Mouse (Mus musculus) cerebellum, adult (tissue): ENCODE data around the gene Heca.
"Not testable (repeated sequence)": the region's sequence is repeated elsewhere in the genome, so short reads cannot be mapped to it uniquely, and the experiment has no call there.

Experiments
- ATAC-seq: cut with Nextera tagmentation; 2 replicates; pipeline ENCODE4 v1.9.2; 2017; ENCODE audit warnings: mild to moderate bottlenecking, moderate library complexity, mixed read lengths; ENCODE audit not compliant: insufficient number of reproducible peaks, low FRiP score, low TSS enrichment

Gene Heca

DNA sequence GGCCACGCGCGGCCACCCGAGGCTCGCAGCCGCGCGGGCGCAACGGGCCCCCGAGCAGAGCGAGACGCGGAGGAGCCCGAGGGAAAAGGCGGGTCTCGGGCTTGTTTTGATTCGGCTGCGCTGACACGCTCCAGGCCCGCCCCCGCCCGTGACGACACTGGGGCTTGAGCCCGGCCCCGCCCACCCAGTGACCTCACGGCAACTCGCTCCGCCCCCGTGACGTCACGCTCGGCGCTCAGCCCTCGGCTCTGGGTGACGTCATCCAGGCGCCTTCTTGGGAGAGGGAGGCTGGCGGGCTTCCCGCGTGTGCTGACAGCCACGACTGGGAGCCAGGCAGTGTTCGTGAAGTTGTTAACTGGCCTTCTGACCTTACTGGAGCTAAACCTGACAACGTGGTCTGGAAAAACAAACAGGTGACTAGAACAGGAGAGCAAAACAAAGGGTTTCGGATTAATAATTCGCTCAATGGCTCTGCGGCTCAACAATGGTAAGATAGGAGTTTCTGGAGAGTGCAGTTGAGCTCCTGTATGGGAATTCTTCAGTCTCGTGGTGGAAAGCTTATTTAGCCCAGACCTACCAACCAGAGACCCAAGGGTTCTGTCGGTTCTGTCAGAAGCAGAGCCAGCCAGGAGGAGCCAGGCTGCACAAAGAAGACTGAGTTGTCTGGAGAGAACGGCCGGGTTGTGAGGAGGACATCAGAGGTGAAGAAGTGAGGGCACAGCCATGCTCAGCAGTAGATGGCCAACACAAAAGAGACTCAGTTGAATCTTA is at the start of gene Heca:
Gene Heca (minus strand): TSS at position 108 of the 771 bp plus-strand sequence.
- peak; percentile 92 for ATAC-seq

GRCm38 (mm10) chr10:17990576-17990975 is 42.7 kb upstream of the Heca start:
- ATAC-seq, result no peak

GRCm38 (mm10) chr10:17989136-17989535 is 41.3 kb upstream of the Heca start:
- ATAC-seq, result no peak

- ATAC-seq, result no peak
Measured at GRCm38 (mm10) chr10:17987823-17988423, 40.1 kb upstream of the Heca start.

DNA sequence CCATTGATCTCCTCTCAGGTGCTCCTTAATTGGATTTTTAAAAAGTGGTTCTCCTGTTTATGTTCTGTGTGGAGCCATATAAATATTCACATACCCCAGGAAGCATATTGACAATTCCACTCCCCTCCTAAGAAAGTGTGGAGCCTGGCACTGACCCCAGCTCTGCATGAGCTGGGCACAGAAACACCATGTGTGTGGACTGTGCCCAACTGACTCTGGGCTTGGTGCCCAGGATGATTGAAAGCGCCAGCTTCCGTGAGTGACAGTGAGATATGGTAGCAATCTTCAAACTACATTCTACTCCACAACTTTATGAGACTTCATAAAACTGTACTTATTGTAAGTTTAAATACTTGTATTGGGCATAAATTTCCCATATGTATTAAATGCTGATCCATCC is 35.4 kb upstream of the Heca start:
- peak; percentile 82 for ATAC-seq

GRCm38 (mm10) chr10:17966090-17966489 is 18.2 kb upstream of the Heca start:
- no peak for ATAC-seq

GRCm38 (mm10) chr10:17950761-17951160 is 2.9 kb upstream of the Heca start:
- no peak for ATAC-seq

GRCm38 (mm10) chr10:17947175-17947906 is 526 bp downstream of the Heca start:
- ATAC-seq, result peak; percentile 41

DNA sequence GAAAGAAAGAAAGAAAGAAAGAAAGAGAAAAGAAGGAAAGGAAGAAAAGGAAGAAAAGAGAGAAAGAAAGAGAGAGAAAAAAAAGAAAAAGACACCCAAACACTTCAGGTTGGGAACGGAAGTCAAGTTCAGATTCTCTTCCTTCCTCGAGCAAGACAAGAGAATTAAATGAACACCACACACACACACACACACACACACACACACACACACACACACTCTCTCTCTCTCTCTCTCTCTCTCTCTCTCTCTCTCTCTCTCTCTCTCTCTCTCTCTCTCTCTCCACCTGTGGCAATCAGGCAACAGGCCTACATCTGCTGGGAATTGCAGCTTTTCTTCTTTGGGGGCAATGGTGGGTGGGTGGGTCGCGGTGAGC is 1.1 kb downstream of the Heca start:
- not testable (repeated sequence) for ATAC-seq

- ATAC-seq, result no peak
Measured at GRCm38 (mm10) chr10:17946046-17946445, 1.8 kb downstream of the Heca start.

DNA sequence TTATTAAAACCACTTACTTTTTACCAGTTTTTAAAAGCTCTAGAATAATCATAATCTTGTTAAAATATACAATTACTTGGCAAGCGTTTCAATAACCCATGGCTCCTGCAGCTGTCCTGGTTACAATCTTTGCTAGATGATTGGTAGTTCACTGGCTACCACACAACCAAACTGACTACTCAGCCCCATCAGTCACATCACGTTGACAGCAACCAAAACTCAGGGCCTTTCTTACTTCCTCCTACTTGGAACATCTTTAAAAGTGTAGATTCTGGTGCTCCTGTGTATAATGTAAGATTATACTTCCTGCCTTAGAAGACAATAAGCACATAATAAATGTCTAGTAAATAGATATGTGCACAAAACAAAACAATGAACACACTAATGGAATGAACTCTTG is 14.2 kb downstream of the Heca start:
- no peak for ATAC-seq

- no peak for ATAC-seq
Measured at GRCm38 (mm10) chr10:17932131-17932530, 15.7 kb downstream of the Heca start.

- no peak for ATAC-seq
Measured at GRCm38 (mm10) chr10:17931157-17931556, 16.7 kb downstream of the Heca start.

DNA sequence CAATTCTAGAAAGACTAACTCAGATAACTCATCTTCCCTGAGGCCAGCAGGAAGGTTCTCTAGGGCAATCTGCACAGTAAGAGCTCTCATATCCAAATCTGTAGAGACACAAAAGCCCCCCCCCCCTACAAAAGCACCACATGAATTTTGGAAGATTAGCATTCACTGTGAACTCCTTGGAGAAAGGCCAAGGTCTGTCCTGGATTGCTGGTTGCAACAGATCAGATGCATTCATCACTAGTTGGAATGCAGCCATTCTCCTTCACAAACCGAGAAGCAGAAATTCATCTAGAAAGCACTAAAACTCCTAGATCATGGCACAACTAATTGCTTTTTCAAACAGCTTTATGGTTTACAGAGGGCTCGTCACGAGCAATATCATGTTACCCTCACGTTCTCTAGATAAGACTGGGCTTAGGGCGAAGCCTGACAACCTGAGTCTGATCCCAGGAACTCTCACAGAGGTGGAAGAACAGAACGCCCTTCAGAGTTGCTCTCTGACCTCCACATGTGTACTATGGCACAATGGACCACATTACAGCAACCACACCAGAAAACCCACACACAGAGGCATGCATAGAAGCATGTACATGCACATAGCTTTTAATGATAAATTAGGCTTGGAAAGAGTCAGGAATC is 17.3 kb downstream of the Heca start:
- ATAC-seq, result peak; percentile 47; the same call in 1 of the 2 replicates

- ATAC-seq, result no peak
Measured at GRCm38 (mm10) chr10:17925200-17925599, 22.7 kb downstream of the Heca start.

- ATAC-seq, result no peak
Measured at GRCm38 (mm10) chr10:17924166-17924565, 23.7 kb downstream of the Heca start.

GRCm38 (mm10) chr10:17921381-17921780 is 26.5 kb downstream of the Heca start:
- no peak for ATAC-seq

GRCm38 (mm10) chr10:17919971-17920370 is 27.9 kb downstream of the Heca start:
- ATAC-seq, result no peak

DNA sequence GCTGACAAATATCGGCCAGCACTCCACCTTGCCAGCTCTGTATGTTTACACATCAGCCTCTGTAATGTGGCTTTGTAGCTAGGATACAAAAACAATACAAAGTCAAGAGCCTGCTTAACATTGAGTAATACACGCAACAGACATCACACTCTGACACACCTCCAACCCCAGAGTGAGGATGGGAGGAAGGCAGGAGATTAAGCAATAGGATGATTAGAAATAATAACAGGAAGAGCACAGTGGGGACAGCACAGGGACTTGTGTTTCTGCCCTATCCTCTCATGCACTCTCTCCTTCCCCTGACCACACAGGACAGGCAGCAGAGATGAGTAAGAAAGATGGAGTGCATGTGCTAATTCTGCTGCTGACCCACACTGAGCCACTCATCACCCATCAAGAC is 28.8 kb downstream of the Heca start:
- ATAC-seq, result no peak

DNA sequence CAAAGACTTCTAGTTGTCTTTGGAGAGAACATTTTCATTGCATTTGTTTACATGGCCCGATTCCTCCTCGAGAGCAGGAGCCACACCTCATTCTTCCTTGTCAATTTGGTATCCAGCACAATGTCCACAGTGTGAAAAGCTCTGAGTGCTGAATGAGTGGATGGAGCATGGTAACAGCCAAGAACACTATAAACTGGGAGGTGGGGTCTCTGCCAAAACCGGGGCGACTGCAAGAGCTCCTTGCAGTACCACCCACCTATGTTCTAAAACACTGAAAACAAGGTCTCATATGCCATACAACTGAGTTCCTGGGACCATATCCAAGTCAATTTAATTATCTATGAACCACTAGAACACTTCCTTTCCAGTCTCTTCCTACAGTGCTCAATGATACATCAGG is 39.1 kb downstream of the Heca start:
- no peak for ATAC-seq

GRCm38 (mm10) chr10:17906405-17906804 is 41.5 kb downstream of the Heca start:
- not testable (repeated sequence) for ATAC-seq
